Mouse (Mus musculus) C2C12 (cell line): Measurements from ENCODE around the gene Rarres2. TPM values are rescaled to one million over a fixed set of nuclear protein-coding genes. Genes with fewer than 3 reads are reported as not detected.

Experiments
- polyA plus RNA-seq: library from polyadenylated mRNA; unstranded; fragments of >200 nt; fragmentation: generic; extraction: Trizol; gene quantifications from one replicate; pipeline ENCODE4 v1.2.1, GENCODE M21; 2012; ENCODE audit warnings: missing spikeins

Gene Rarres2
- polyA plus RNA-seq, 1 experiment, result 0.08 TPM

Other genes starting within 250 kb of the Rarres2 start
- 2.7 TPM for gene Krba1, start 177.2 kb downstream of the Rarres2 start, polyA plus RNA-seq
- 0.75 TPM for gene Zfp467, start 127.0 kb downstream of the Rarres2 start, polyA plus RNA-seq
- gene Sspo, start 124.6 kb downstream of the Rarres2 start, polyA plus RNA-seq, result 0.13 TPM
- gene Atp6v0e2, start 35.2 kb downstream of the Rarres2 start, polyA plus RNA-seq, result 3.3 TPM
- 6.2 TPM for gene Lrrc61, start 18.0 kb downstream of the Rarres2 start, polyA plus RNA-seq
- not detected for gene Gm45021, start 16.8 kb upstream of the Rarres2 start, polyA plus RNA-seq
- 9.1 TPM for gene Repin1, start 21.1 kb upstream of the Rarres2 start, polyA plus RNA-seq
- 0.69 TPM for gene Gm44965, start 21.2 kb upstream of the Rarres2 start, polyA plus RNA-seq
- gene Zfp775, start 29.3 kb upstream of the Rarres2 start, polyA plus RNA-seq, result 1.8 TPM
- 0.01 TPM for gene AI854703, start 54.0 kb upstream of the Rarres2 start, polyA plus RNA-seq
- gene Gimap8, start 74.4 kb upstream of the Rarres2 start, polyA plus RNA-seq, result not detected
- gene Gimap9, start 103.3 kb upstream of the Rarres2 start, polyA plus RNA-seq, result 0.92 TPM
- 0.04 TPM for gene Gimap4, start 111.8 kb upstream of the Rarres2 start, polyA plus RNA-seq
- not detected for gene Gimap6, start 135.4 kb upstream of the Rarres2 start, polyA plus RNA-seq
- not detected for gene Gm28053, start 145.8 kb upstream of the Rarres2 start, polyA plus RNA-seq
- not detected for gene Gimap7, start 145.8 kb upstream of the Rarres2 start, polyA plus RNA-seq
- gene Gimap1, start 166.3 kb upstream of the Rarres2 start, polyA plus RNA-seq, result not detected
- not detected for gene Gimap5, start 173.4 kb upstream of the Rarres2 start, polyA plus RNA-seq
- gene Gimap3, start 198.1 kb upstream of the Rarres2 start, polyA plus RNA-seq, result not detected